Mouse (Mus musculus): ENCODE data around the gene Olfr353.

Olfr353 gene

DNA sequence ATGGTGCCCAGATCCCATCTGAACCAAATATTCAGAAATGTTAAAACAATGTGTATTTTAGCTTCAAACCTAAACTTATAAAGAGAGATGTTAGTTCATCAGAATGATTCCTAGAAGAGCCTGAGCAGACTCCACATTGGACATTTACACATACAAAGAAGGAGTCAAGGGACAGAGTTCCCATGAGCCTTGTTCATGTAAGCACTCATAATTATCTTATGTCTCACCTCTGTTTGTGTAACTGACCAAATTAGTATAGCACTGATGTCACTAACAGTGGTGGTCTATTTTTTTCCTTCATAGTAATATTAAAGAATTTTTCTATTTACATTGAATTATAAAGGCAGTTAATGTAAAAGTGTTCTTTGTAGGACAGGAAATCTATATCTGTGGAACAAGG, at the start of gene Olfr353:
Gene Olfr353 (minus strand): TSS at position 101 of the 400 bp plus-strand sequence.
- DNase-seq (ENCODE audit: low read depth, low spot score), result no peak

DNA sequence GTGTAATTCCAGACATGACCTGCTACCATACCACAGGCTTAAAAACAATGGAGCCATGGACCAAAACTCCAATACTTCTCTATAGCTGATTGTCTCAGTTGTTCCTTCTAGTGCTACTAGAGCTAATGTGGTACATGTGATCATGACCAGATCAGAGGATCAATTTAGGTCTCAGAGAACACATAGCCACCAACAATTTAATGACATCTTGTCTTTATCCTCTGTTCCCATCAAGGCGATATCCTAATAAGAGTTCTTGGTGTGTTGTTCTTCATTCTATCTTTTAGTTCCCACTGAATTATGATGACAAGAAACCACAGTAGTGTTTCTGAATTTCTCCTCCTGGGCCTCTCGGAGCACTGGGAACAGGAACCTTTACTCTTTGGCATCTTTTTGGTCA, 44.1 kb upstream of the Olfr353 start, which contains the start of gene Olfr356:
Gene Olfr356 (plus strand): TSS at position 301 of the 400 bp plus-strand sequence.
- no peak for DNase-seq (ENCODE audit: low read depth, low spot score)

- no peak for DNase-seq (ENCODE audit: low read depth, low spot score)
These were observed 36.1 kb upstream of the Olfr353 start, which contains the start of gene Olfr355 for GRCm38 (mm10) chr2:36928797-36929196. Olfr355 (minus strand) TSS chr2:36928897.

GRCm38 (mm10) chr2:36905380-36905779, 12.6 kb upstream of the Olfr353 start, which contains the start of gene Olfr354:
Olfr354 (plus strand) TSS chr2:36905680.
- DNase-seq (ENCODE audit: low read depth, low spot score), result no peak

GRCm38 (mm10) chr2:36897114-36897513, 4.4 kb upstream of the Olfr353 start:
- no peak for DNase-seq (ENCODE audit: low read depth, low spot score)

GRCm38 (mm10) chr2:36868160-36868559, 24.6 kb downstream of the Olfr353 start, which contains the start of gene Olfr352:
Olfr352 (plus strand) TSS chr2:36868460.
- no peak for DNase-seq (ENCODE audit: low read depth, low spot score)

DNA sequence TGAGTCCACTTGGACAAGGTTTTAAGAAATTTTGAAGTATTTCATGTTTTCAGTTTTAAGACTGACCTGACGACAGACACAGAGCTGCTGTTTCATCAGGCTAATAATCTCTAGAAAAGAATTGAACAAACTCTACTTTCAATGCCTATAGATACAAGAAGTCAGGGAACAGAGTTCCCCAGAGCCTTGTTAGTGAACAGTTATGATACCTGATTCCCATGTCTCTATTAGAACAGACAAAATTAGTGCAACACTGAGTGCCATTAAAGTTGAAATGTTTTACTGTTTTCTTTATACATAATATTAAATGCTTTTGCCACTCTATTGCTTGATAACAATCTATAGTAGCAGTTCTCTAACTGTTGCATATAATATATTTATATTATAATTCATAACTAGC, 30.2 kb downstream of the Olfr353 start, which contains the start of gene Olfr351:
Gene Olfr351 (minus strand): TSS at position 101 of the 400 bp plus-strand sequence.
- DNase-seq (ENCODE audit: low read depth, low spot score), result no peak

GRCm38 (mm10) chr2:36846010-36846409, 46.7 kb downstream of the Olfr353 start, which contains the start of gene Olfr350:
Olfr350 (plus strand) TSS chr2:36846310.
- no peak for DNase-seq (ENCODE audit: low read depth, low spot score)
